Comparison of ENCODE assay signal across 19 mouse cellular contexts in genomic region chr3:135251825-135252224, GRCm38 (mm10). TPM values are rescaled to one million over a fixed set of nuclear protein-coding genes. Genes with fewer than 3 reads are reported as not detected.
"Had no signal": no experiment of that assay in that cellular context is flagged by ENCODE, and none has a peak within 500 bp of the region (broad histone marks: within the 10 kb centered on the region; RNA-seq: fewer than 3 reads in every experiment).

No protein-coding gene starts in this region.

- H3K27me3 ChIP-seq: neural tube, embryonic 12.5 days; neural tube, embryonic 13.5 days; neural tube, embryonic 15.5 days; stomach, embryonic 15.5 days had no signal

- H3K9me3 ChIP-seq: neural tube, embryonic 12.5 days; neural tube, embryonic 13.5 days; neural tube, embryonic 15.5 days; stomach, embryonic 15.5 days had no signal

- DNase-seq: retina, postnatal 1 day; right cerebral cortex, adult 18-20 months; right cerebral cortex, postnatal 14 days; right cerebral cortex, postnatal 25 days; right cerebral cortex, postnatal 4 days; spleen, adult 18-20 months; thymus, adult 18-20 months; thymus, adult 2 months; thymus, postnatal 14 days; thymus, postnatal 25 days; thymus, postnatal 36 days; thymus, postnatal 4 days had no signal

- H3K4me2 ChIP-seq: neural tube, embryonic 12.5 days; neural tube, embryonic 13.5 days; neural tube, embryonic 15.5 days; stomach, embryonic 15.5 days had no signal

- H3K36me3 ChIP-seq: neural tube, embryonic 15.5 days had no signal

- H3K9ac ChIP-seq: neural tube, embryonic 12.5 days; neural tube, embryonic 13.5 days; neural tube, embryonic 15.5 days; stomach, embryonic 15.5 days had no signal

- H3K27ac ChIP-seq: neural tube, embryonic 12.5 days; neural tube, embryonic 13.5 days; neural tube, embryonic 15.5 days; stomach, embryonic 15.5 days; stomach, postnatal 0 days had no signal

- H3K4me1 ChIP-seq: neural tube, embryonic 12.5 days; neural tube, embryonic 13.5 days; neural tube, embryonic 15.5 days; stomach, embryonic 15.5 days had no signal

- H3K4me3 ChIP-seq: neural tube, embryonic 12.5 days; neural tube, embryonic 13.5 days; neural tube, embryonic 15.5 days; stomach, embryonic 15.5 days had no signal

RNA-seq across cellular contexts. Expression of gene Bdh2, which starts 29.2 kb away (rescaled TPM):
- total RNA-seq: neutrophil, adult 5-6 weeks had no signal

RNA-seq across cellular contexts. Expression of gene Slc9b2, which starts 55.7 kb away (rescaled TPM):
- polyA plus RNA-seq: small intestine, adult 2 months had no signal
